Mouse (Mus musculus) CH12.LX (cell line): Measurements from ENCODE around the gene Hsd17b14.
A peak's percentile ranks its signal among the peaks of the same experiment; 100 is the strongest.

Experiments used
- CTCF ChIP-seq, 2 experiments: IDR thresholded peaks in 1 of 2; conservative IDR thresholded peaks in 1 of 2; 2 replicates each; pipeline ENCODE4 v1.5.1; 2011 to 2012; ENCODE audit warnings: low read depth in 2 of 2, low read length in 2 of 2, improper control_type of control experiment in 1 of 2, inconsistent platforms in 1 of 2, mild to moderate bottlenecking in 1 of 2, moderate library complexity in 1 of 2
- ELF1 ChIP-seq: IDR thresholded peaks from 2 replicates; pipeline ENCODE4 v1.6.1; 2014; ENCODE audit warnings: low read depth, mild to moderate bottlenecking, inconsistent platforms, low read length, improper control_type of control experiment
- EP300 ChIP-seq: IDR thresholded peaks from 2 replicates; pipeline ENCODE4 v1.6.1; 2011; ENCODE audit warnings: low read length, improper control_type of control experiment
- JUND ChIP-seq: conservative IDR thresholded peaks from 2 replicates; pipeline ENCODE4 v1.6.1; 2011; ENCODE audit warnings: low read depth, low read length, improper control_type of control experiment
- KAT2A ChIP-seq: IDR thresholded peaks from 2 replicates; pipeline ENCODE4 v1.6.1; 2012; ENCODE audit warnings: low read length, improper control_type of control experiment, inconsistent platforms; ENCODE audit not compliant: insufficient replicate concordance
- MAFK ChIP-seq: IDR thresholded peaks from 2 replicates; pipeline ENCODE4 v1.6.1; 2011; ENCODE audit warnings: low read length, improper control_type of control experiment; ENCODE audit not compliant: insufficient replicate concordance
- MAX ChIP-seq: IDR thresholded peaks from 2 replicates; pipeline ENCODE4 v1.6.1; 2011; ENCODE audit warnings: low read length, improper control_type of control experiment
- POLR2A ChIP-seq: IDR thresholded peaks from 2 replicates; pipeline ENCODE4 v1.6.1; 2011; ENCODE audit warnings: low read depth, mild to moderate bottlenecking, improper control_type of control experiment, low read length
- RAD21 ChIP-seq: IDR thresholded peaks from 2 replicates; pipeline ENCODE4 v1.6.1; 2011; ENCODE audit warnings: low read depth, mild to moderate bottlenecking, low read length, improper control_type of control experiment, moderate library complexity
- RCOR1 ChIP-seq: conservative IDR thresholded peaks from 2 replicates; pipeline ENCODE4 v1.6.1; 2012; ENCODE audit warnings: low read depth, mild to moderate bottlenecking, inconsistent platforms, low read length, improper control_type of control experiment
- TBP ChIP-seq: conservative IDR thresholded peaks from 2 replicates; pipeline ENCODE4 v1.6.1; 2011; ENCODE audit warnings: low read depth, low read length, improper control_type of control experiment
- TCF12 ChIP-seq: IDR thresholded peaks from 2 replicates; pipeline ENCODE4 v1.6.1; 2014; ENCODE audit warnings: low read depth, mild to moderate bottlenecking, inconsistent platforms, low read length, improper control_type of control experiment
- USF2 ChIP-seq: conservative IDR thresholded peaks from 2 replicates; pipeline ENCODE4 v1.6.1; 2011; ENCODE audit warnings: low read depth, low read length, improper control_type of control experiment
- ZNF384 ChIP-seq: IDR thresholded peaks from 2 replicates; pipeline ENCODE4 v1.6.1; 2012; ENCODE audit warnings: low read depth, low read length, improper control_type of control experiment, inconsistent platforms

DNA sequence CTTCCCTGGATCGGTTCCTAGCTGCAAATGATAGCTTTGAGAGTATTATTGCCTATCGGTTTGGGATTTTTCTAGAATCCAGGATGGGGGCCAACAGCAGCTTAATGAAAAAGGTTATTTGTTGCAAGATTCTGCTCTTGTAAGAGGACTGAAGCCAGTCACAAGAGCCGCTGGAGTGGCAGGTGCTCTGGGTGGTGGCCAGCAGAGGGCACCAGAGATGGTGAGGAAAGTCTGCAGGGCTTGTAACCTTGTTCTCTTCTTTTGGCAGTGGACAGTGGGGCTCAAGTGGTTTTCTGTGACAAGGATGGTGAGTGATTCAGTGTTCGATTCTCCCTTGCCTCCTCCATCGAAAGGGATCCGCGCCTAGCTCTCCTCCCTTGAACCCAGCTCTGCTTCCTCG lies 1.1 kb downstream of the Hsd17b14 start:
- TF ChIP-seq MAX, result no peak
- TF ChIP-seq CTCF (conservative IDR thresholded peaks at IDR 0.05 in 1 of 2, IDR thresholded peaks at IDR 0.05 in 1 of 2; ENCODE audit: low read depth in 2 of 2, low read length in 2 of 2), result peak; percentile 71 to 90
- TF ChIP-seq ELF1, result no peak
- TF ChIP-seq POLR2A, result no peak
- peak; percentile 74 for TF ChIP-seq RAD21
- no peak for TF ChIP-seq EP300
- TF ChIP-seq RCOR1, result no peak
- TF ChIP-seq MAFK, result no peak
- no peak for TF ChIP-seq KAT2A
- no peak for TF ChIP-seq USF2
- no peak for TF ChIP-seq TBP
- no peak for TF ChIP-seq ZNF384
- no peak for TF ChIP-seq TCF12
- no peak for TF ChIP-seq JUND
